ENCODE assay signal across 12 mouse cellular contexts in genomic region chr5:22851572-22851971, GRCm38 (mm10).
DNase-seq lines count a peak whose midpoint lies in the region; ATAC-seq lines count a peak whose summit lies in the region.
"Had no signal": no experiment of that assay in that cellular context is flagged by ENCODE, and none has a peak within 500 bp of the region (broad histone marks: within the 10 kb centered on the region; RNA-seq: fewer than 3 reads in every experiment).

No protein-coding gene starts in this region.

- no peak overlapping the region for H3K4me3 ChIP-seq in embryonic facial prominence, embryonic 10.5 days
- no peak overlapping the region for H3K4me3 ChIP-seq in heart, embryonic 16.5 days (ENCODE audit: low read length)
- H3K4me3 ChIP-seq in forebrain, embryonic 12.5 days (replicated peaks): no peak overlapping the region
- H3K4me3 ChIP-seq: forebrain, embryonic 10.5 days; limb, embryonic 15.5 days; neural tube, embryonic 13.5 days had no signal

- 49% methylated on average over 14 of the region's 14 CpGs for WGBS in embryonic facial prominence, embryonic 10.5 days
- 39% methylated on average over 14 of the region's 14 CpGs for WGBS in heart, embryonic 16.5 days
- 64% methylated on average over 14 of the region's 14 CpGs for WGBS in forebrain, embryonic 12.5 days

- H3K27me3 ChIP-seq in embryonic facial prominence, embryonic 10.5 days (replicated peaks; ENCODE audit: low read depth, poor library complexity, severe bottlenecking): no peaks in the 10 kb centered on the region
- no peaks in the 10 kb centered on the region for H3K27me3 ChIP-seq in heart, embryonic 16.5 days (ENCODE audit: control insufficient read depth, insufficient read depth, low read length)
- H3K27me3 ChIP-seq in forebrain, embryonic 12.5 days: no peaks in the 10 kb centered on the region
- H3K27me3 ChIP-seq: limb, embryonic 15.5 days; neural tube, embryonic 13.5 days had no signal

- ATAC-seq in heart, embryonic 16.5 days (replicated peaks; ENCODE audit: extremely low read depth, insufficient read depth, low FRiP score): no peak
- no peak for ATAC-seq in forebrain, embryonic 12.5 days (ENCODE audit: low FRiP score)

- DNase-seq in embryo, embryonic 11 days: peak; percentile 2
- DNase-seq in embryo, embryonic 10.5 days (ENCODE audit: low spot score): no peak
- peak; percentile 15 for DNase-seq in embryonic facial prominence, embryonic 10.5 days (ENCODE audit: low spot score)
- DNase-seq in lung, postnatal 14 days: peak; percentile 23
- no peak for DNase-seq in left cerebral cortex, adult 9 months (ENCODE audit: low spot score in 2 of 2)
- DNase-seq in gastrocnemius, adult 8-10 months (ENCODE audit: low spot score in 2 of 2): no peak

- H3K9ac ChIP-seq in heart, embryonic 16.5 days (ENCODE audit: low read length): no peak overlapping the region
- no peak overlapping the region for H3K9ac ChIP-seq in forebrain, embryonic 12.5 days
- H3K9ac ChIP-seq: limb, embryonic 15.5 days; neural tube, embryonic 13.5 days had no signal

- H3K9me3 ChIP-seq in embryonic facial prominence, embryonic 10.5 days: no peaks in the 10 kb centered on the region
- peaks cover 4% of the 10 kb centered on the region for H3K9me3 ChIP-seq in heart, embryonic 16.5 days (replicated peaks; ENCODE audit: control insufficient read depth, low read length)
- no peaks in the 10 kb centered on the region for H3K9me3 ChIP-seq in forebrain, embryonic 12.5 days
- H3K9me3 ChIP-seq: forebrain, embryonic 10.5 days; limb, embryonic 15.5 days; neural tube, embryonic 13.5 days had no signal

- no peaks in the 10 kb centered on the region for H3K36me3 ChIP-seq in embryonic facial prominence, embryonic 10.5 days (replicated peaks)
- no peaks in the 10 kb centered on the region for H3K36me3 ChIP-seq in heart, embryonic 16.5 days (ENCODE audit: control insufficient read depth, insufficient read depth)
- H3K36me3 ChIP-seq in forebrain, embryonic 12.5 days (replicated peaks): no peaks in the 10 kb centered on the region
- H3K36me3 ChIP-seq: forebrain, embryonic 10.5 days; limb, embryonic 15.5 days; neural tube, embryonic 13.5 days had no signal

- no peaks in the 10 kb centered on the region for H3K4me1 ChIP-seq in embryonic facial prominence, embryonic 10.5 days
- H3K4me1 ChIP-seq in heart, embryonic 16.5 days (ENCODE audit: control insufficient read depth, insufficient read depth, low read length): no peaks in the 10 kb centered on the region
- H3K4me1 ChIP-seq in forebrain, embryonic 12.5 days: no peaks in the 10 kb centered on the region
- H3K4me1 ChIP-seq: forebrain, embryonic 10.5 days; limb, embryonic 15.5 days; neural tube, embryonic 13.5 days had no signal

- H3K27ac ChIP-seq in embryonic facial prominence, embryonic 10.5 days (replicated peaks): no peak overlapping the region
- no peak overlapping the region for H3K27ac ChIP-seq in heart, embryonic 16.5 days (ENCODE audit: low read length)
- no peak overlapping the region for H3K27ac ChIP-seq in forebrain, embryonic 12.5 days
- H3K27ac ChIP-seq: forebrain, embryonic 10.5 days; limb, embryonic 15.5 days; neural tube, embryonic 13.5 days had no signal

- H3K4me2 ChIP-seq in heart, embryonic 16.5 days (ENCODE audit: low read depth, low read length): peak overlapping the region; percentile 21
- H3K4me2 ChIP-seq in forebrain, embryonic 12.5 days: no peak overlapping the region
- H3K4me2 ChIP-seq: limb, embryonic 15.5 days; midbrain, embryonic 11.5 days; neural tube, embryonic 13.5 days had no signal

Comparison
In these comparisons a context has a peak if more than half of its experiments do, and no peak if none do; other contexts are left out.
1. DNase-seq: peak in embryo, embryonic 11 days (single experiment), embryonic facial prominence, embryonic 10.5 days (single experiment) and lung, postnatal 14 days (single experiment); none in embryo, embryonic 10.5 days (single experiment), left cerebral cortex, adult 9 months (0 of 2) and gastrocnemius, adult 8-10 months (0 of 2).